Mouse (Mus musculus) cerebellum, postnatal 14 days (tissue): ENCODE measurements at regions not wholly inside any gene's neighbourhood (a gene's known extent, or its start where the extent isn't known, plus 50 kb on each side); places are given as distances from the start of the nearest gene placed in this dataset.
A peak's percentile ranks its signal among the peaks of the same experiment; 100 is the strongest.

ENCODE experiments used
- DNase-seq, 2 experiments: peaks; one replicate each; pipeline ENCODE4 v3.0.0; 2021; ENCODE audit warnings: mixed read lengths in 2 of 2

DNA sequence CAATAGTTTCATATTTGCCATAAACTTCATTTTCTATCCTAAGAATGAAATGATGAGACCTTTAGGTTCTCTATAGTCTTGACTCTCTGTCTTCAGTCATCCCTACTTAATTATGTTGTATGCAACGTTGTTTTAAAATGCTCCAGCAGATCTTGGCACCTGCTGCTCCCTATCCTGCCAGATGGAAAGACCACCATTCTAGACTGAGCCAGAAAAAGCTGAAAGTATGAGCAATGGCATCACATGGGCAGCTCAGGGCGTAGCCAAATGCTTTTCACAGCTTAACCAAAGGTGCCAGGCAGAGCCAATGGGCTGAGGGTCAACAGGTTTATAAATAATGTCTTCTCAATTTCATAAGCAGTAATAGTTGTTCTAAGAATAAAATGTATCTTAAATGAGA is 190.2 kb upstream of the Cdh20 start:
- peak; percentile 49 to 55 for DNase-seq

- no peak for DNase-seq
Measured at GRCm38 (mm10) chr1:104584123-104584522, 184.2 kb upstream of the Cdh20 start.

DNA sequence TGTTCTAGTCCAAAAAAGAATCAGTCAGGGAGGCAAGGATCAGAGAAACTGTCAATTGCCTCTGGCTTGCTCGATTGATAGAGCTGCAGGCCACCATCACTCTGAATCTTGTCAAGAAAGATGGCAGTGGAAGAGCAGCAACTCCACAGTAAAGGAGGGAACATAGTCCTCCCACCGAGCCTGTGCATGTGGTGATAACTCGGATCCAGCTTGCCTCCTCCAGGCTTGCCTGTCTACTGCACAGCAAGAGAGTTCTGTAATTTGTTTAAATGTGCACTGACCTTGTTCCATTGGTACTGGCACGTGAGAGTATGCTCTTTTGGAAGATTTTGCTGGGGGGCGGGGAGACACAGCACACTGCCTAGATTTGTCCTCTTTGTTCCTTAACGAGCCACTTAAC is 181.3 kb upstream of the Cdh20 start:
- peak; percentile 1 to 3 for DNase-seq

DNA sequence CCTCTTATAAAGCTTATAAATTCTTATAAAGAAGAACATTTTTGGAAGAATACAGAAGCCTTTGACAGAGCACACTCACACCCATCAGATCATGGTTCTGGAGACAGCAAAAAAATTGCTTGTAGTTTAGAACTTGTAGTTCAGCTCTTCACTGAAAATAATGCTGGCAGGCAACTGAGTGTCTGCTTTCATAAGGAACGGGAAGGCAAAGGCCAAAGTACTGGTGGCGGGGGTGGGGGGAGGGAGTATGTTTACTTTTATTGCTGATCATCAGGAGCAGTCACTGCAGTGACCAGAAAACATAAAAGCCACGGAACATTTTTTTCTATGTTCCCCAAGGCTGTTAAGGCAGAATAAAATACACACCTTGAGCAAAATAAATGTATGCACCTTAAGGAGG is 163.0 kb upstream of the Cdh20 start:
- no peak for DNase-seq

DNA sequence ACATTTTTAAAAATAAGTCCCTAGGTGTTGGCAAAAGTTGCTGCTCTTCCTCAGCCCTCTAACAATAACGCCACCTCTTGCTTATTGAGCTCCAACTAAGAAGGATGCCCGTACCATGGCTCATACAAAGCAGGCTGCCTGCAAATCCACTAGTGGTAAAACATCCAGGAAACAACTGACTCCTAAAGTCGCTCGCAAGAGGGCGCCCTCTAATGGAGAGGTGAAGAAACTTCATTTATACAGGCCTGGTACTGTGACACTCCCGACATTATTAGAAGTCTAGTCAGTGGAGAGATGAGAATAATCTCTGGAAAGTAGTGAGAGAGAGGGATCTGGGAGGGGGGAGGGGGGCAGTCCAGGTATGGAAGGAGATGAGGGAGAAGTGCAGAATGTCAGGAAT is 158.9 kb upstream of the Cdh20 start:
- DNase-seq = no peak

DNA sequence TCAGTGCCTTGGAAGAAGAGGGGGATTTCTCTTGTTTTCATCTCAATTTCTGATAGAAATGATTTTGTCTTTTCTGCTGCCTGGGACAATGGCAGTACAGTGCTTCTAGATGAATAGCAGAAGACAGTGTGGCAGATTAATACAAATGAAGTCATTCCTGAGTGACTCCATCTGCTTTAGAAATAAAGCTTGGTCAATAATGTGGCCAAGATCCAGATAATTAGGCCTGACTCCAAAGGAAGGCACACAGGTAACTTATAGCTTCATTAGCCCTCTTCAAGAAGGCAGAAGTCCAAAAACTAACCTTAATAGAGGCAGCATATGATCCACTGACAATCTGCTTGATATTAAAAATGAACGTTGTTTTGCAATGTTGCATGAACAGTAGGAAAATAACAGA is 151.0 kb upstream of the Cdh20 start:
- DNase-seq = no peak

GRCm38 (mm10) chr1:104619805-104620375 is 148.4 kb upstream of the Cdh20 start:
- no peak for DNase-seq

DNA sequence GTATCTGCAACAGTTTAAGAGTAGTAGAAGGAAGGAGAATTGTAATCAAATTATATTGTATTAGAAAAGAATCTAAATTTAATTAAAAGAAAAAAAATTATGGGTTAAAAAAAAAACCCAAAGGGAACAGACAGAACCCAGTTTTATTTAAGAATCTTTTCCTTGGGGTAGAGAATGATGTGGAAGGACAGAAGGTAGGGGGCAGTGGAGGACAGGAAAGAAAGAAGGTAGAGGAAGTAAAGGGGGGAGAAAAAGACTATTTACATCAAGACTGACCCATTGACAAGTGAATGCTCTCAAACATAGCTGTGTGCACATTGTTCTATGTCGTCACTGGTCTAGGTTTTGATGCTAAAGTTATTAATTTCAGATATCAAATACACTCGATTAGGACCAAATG is 142.8 kb upstream of the Cdh20 start:
- peak in 1 of 2 experiments; percentile 25 for DNase-seq

DNA sequence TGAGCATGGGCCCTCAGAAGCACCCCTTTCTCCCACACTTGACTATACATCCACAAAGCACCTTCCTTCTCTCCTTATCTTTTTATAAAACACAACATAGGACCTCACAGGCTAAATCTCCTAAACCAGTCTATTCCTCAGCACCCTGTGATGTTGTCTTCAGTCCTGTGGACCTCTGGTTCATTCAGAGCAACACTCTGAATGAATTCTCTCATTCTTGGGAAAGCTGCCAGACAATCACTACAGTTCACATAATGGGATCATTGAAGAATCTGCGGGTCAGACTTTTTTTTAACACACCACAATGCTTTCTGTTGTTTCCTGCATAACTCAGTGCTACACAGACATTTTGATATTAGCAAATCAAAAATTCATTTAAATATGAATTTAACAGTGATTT is 115.9 kb upstream of the Cdh20 start:
- peak in 1 of 2 experiments; percentile 2 for DNase-seq
